Mouse (Mus musculus): ENCODE measurements around the gene Fbf1. TPM values are rescaled to one million over a fixed set of nuclear protein-coding genes. Genes with fewer than 3 reads are reported as not detected.

The Fbf1 gene
- polyA plus RNA-seq (2014; fragmentation: Nextera tagmentation; extraction: Ambion mirVana) = 28.4 and 32.1 TPM in 2 replicates

GRCm38 (mm10) chr11:116167884-116168439 is at the start of gene Fbf1:
TSS of gene Fbf1 (minus strand) at chr11:116168166.
- under 1% methylated on average over 40 of the region's 40 CpGs for WGBS
- H3K36me3 ChIP-seq (ENCODE audit: control insufficient read depth, insufficient read depth, low read length) = no peaks in the 10 kb centered on the region
- peak within 1 kb of the TSS; percentile 91 for H3K9ac ChIP-seq (ENCODE audit: low read depth, low read length)
- H3K4me2 ChIP-seq (replicated peaks; ENCODE audit: low read depth, low read length) = peak within 1 kb of the TSS; percentile 71
- ATAC-seq (ENCODE audit: low FRiP score) (peak; percentile 96), DNase-seq (ENCODE audit: low spot score) (peak; percentile 96)
- peak within 1 kb of the TSS; percentile 85 for H3K27ac ChIP-seq (ENCODE audit: low read depth, low read length)
- no peaks in the 10 kb centered on the region for H3K27me3 ChIP-seq (ENCODE audit: control insufficient read depth, insufficient read depth, low read length)
- peak within 1 kb of the TSS; percentile 69 for H3K4me3 ChIP-seq (ENCODE audit: low read depth, low read length)
- peaks cover 7% of the 10 kb centered on the region for H3K4me1 ChIP-seq (replicated peaks; ENCODE audit: control insufficient read depth, insufficient read depth, low read length)
- no peaks in the 10 kb centered on the region for H3K9me3 ChIP-seq (ENCODE audit: control insufficient read depth, low read length)

- 82% methylated on average over 11 of the region's 11 CpGs for WGBS
- Histone ChIP-seq H3K9me3 (ENCODE audit: control insufficient read depth, low read length) (0 out of 2 replicates have a peak, but pooled peaks cover under 1% of the 10 kb centered on the region), H3K4me2 (replicated peaks; ENCODE audit: low read depth, low read length) (no peak overlapping the region), H3K4me1 (replicated peaks; ENCODE audit: control insufficient read depth, insufficient read depth, low read length) (0 out of 2 replicates have a peak, but pooled peaks cover 2% of the 10 kb centered on the region), H3K27me3 (ENCODE audit: control insufficient read depth, insufficient read depth, low read length) (peaks cover 11% of the 10 kb centered on the region), H3K27ac (ENCODE audit: low read depth, low read length) (no peak overlapping the region), H3K36me3 (ENCODE audit: control insufficient read depth, insufficient read depth, low read length) (no peaks in the 10 kb centered on the region), H3K4me3 (ENCODE audit: low read depth, low read length) (no peak overlapping the region), H3K9ac (ENCODE audit: low read depth, low read length) (no peak overlapping the region)
- ATAC-seq (ENCODE audit: low FRiP score) (no peak), DNase-seq (ENCODE audit: low spot score) (no peak)
Observed at GRCm38 (mm10) chr11:116216549-116216948, 48.6 kb upstream of the Fbf1 start.

GRCm38 (mm10) chr11:116215991-116216390 is 48.0 kb upstream of the Fbf1 start:
- Histone ChIP-seq H3K9me3 (ENCODE audit: control insufficient read depth, low read length) (no peaks in the 10 kb centered on the region), H3K9ac (ENCODE audit: low read depth, low read length) (no peak overlapping the region), H3K4me3 (ENCODE audit: low read depth, low read length) (no peak overlapping the region), H3K4me1 (replicated peaks; ENCODE audit: control insufficient read depth, insufficient read depth, low read length) (0 out of 2 replicates have a peak, but pooled peaks cover 2% of the 10 kb centered on the region), H3K4me2 (replicated peaks; ENCODE audit: low read depth, low read length) (no peak overlapping the region), H3K27me3 (ENCODE audit: control insufficient read depth, insufficient read depth, low read length) (peaks cover 5% of the 10 kb centered on the region), H3K27ac (ENCODE audit: low read depth, low read length) (no peak overlapping the region), H3K36me3 (ENCODE audit: control insufficient read depth, insufficient read depth, low read length) (no peaks in the 10 kb centered on the region)
- no peak for ATAC-seq (ENCODE audit: low FRiP score)
- 92% methylated on average over 6 of the region's 6 CpGs for WGBS
- no peak for DNase-seq (ENCODE audit: low spot score)

- Histone ChIP-seq H3K27ac (ENCODE audit: low read depth, low read length) (no peak overlapping the region), H3K4me1 (replicated peaks; ENCODE audit: control insufficient read depth, insufficient read depth, low read length) (0 out of 2 replicates have a peak, but pooled peaks cover 2% of the 10 kb centered on the region), H3K9ac (ENCODE audit: low read depth, low read length) (no peak overlapping the region), H3K36me3 (ENCODE audit: control insufficient read depth, insufficient read depth, low read length) (no peaks in the 10 kb centered on the region), H3K4me3 (ENCODE audit: low read depth, low read length) (no peak overlapping the region), H3K4me2 (replicated peaks; ENCODE audit: low read depth, low read length) (no peak overlapping the region), H3K9me3 (ENCODE audit: control insufficient read depth, low read length) (no peaks in the 10 kb centered on the region), H3K27me3 (ENCODE audit: control insufficient read depth, insufficient read depth, low read length) (no peaks in the 10 kb centered on the region)
- 83% methylated on average over 7 of the region's 7 CpGs for WGBS
- no peak for ATAC-seq (ENCODE audit: low FRiP score)
- DNase-seq (ENCODE audit: low spot score) = no peak
Observed at GRCm38 (mm10) chr11:116215181-116215580, 47.2 kb upstream of the Fbf1 start.

GRCm38 (mm10) chr11:116213877-116214510 is 46.0 kb upstream of the Fbf1 start:
- no peak overlapping the region for H3K4me3 ChIP-seq (ENCODE audit: low read depth, low read length)
- H3K4me2 ChIP-seq (replicated peaks; ENCODE audit: low read depth, low read length) = no peak overlapping the region
- H3K27me3 ChIP-seq (ENCODE audit: control insufficient read depth, insufficient read depth, low read length) = no peaks in the 10 kb centered on the region
- DNase-seq (ENCODE audit: low spot score) = no peak
- no peak overlapping the region for H3K27ac ChIP-seq (ENCODE audit: low read depth, low read length)
- no peak overlapping the region for H3K9ac ChIP-seq (ENCODE audit: low read depth, low read length)
- no peaks in the 10 kb centered on the region for H3K36me3 ChIP-seq (ENCODE audit: control insufficient read depth, insufficient read depth, low read length)
- H3K4me1 ChIP-seq (replicated peaks; ENCODE audit: control insufficient read depth, insufficient read depth, low read length) = 0 out of 2 replicates have a peak, but pooled peaks cover 2% of the 10 kb centered on the region
- WGBS = 93% methylated on average over 13 of the region's 13 CpGs
- no peaks in the 10 kb centered on the region for H3K9me3 ChIP-seq (ENCODE audit: control insufficient read depth, low read length)
- no peak for ATAC-seq (ENCODE audit: low FRiP score)

- no peaks in the 10 kb centered on the region for H3K9me3 ChIP-seq (ENCODE audit: control insufficient read depth, low read length)
- H3K27me3 ChIP-seq (ENCODE audit: control insufficient read depth, insufficient read depth, low read length) = no peaks in the 10 kb centered on the region
- DNase-seq (ENCODE audit: low spot score) (no peak), ATAC-seq (ENCODE audit: low FRiP score) (no peak)
- no peak overlapping the region for H3K9ac ChIP-seq (ENCODE audit: low read depth, low read length)
- H3K27ac ChIP-seq (ENCODE audit: low read depth, low read length) = no peak overlapping the region
- no peak overlapping the region for H3K4me2 ChIP-seq (replicated peaks; ENCODE audit: low read depth, low read length)
- 89% methylated on average over 6 of the region's 6 CpGs for WGBS
- no peaks in the 10 kb centered on the region for H3K36me3 ChIP-seq (ENCODE audit: control insufficient read depth, insufficient read depth, low read length)
- no peak overlapping the region for H3K4me3 ChIP-seq (ENCODE audit: low read depth, low read length)
- H3K4me1 ChIP-seq (replicated peaks; ENCODE audit: control insufficient read depth, insufficient read depth, low read length) = no peaks in the 10 kb centered on the region
Observed at GRCm38 (mm10) chr11:116212847-116213246, 44.9 kb upstream of the Fbf1 start.

- Histone ChIP-seq H3K4me2 (replicated peaks; ENCODE audit: low read depth, low read length) (no peak overlapping the region), H3K9me3 (ENCODE audit: control insufficient read depth, low read length) (no peaks in the 10 kb centered on the region), H3K27me3 (ENCODE audit: control insufficient read depth, insufficient read depth, low read length) (no peaks in the 10 kb centered on the region), H3K36me3 (ENCODE audit: control insufficient read depth, insufficient read depth, low read length) (no peaks in the 10 kb centered on the region), H3K4me1 (replicated peaks; ENCODE audit: control insufficient read depth, insufficient read depth, low read length) (no peaks in the 10 kb centered on the region), H3K27ac (ENCODE audit: low read depth, low read length) (no peak overlapping the region), H3K9ac (ENCODE audit: low read depth, low read length) (no peak overlapping the region), H3K4me3 (ENCODE audit: low read depth, low read length) (no peak overlapping the region)
- DNase-seq (ENCODE audit: low spot score) (no peak), ATAC-seq (ENCODE audit: low FRiP score) (no peak)
- WGBS = 78% methylated on average over 5 of the region's 5 CpGs
Observed at GRCm38 (mm10) chr11:116210696-116211095, 42.7 kb upstream of the Fbf1 start.

- Histone ChIP-seq H3K4me3 (ENCODE audit: low read depth, low read length) (no peak overlapping the region), H3K27ac (ENCODE audit: low read depth, low read length) (no peak overlapping the region), H3K27me3 (ENCODE audit: control insufficient read depth, insufficient read depth, low read length) (no peaks in the 10 kb centered on the region), H3K36me3 (ENCODE audit: control insufficient read depth, insufficient read depth, low read length) (no peaks in the 10 kb centered on the region), H3K9ac (ENCODE audit: low read depth, low read length) (no peak overlapping the region), H3K9me3 (ENCODE audit: control insufficient read depth, low read length) (no peaks in the 10 kb centered on the region), H3K4me1 (replicated peaks; ENCODE audit: control insufficient read depth, insufficient read depth, low read length) (no peaks in the 10 kb centered on the region), H3K4me2 (replicated peaks; ENCODE audit: low read depth, low read length) (no peak overlapping the region)
- WGBS = 82% methylated on average over 8 of the region's 8 CpGs
- no peak for ATAC-seq (ENCODE audit: low FRiP score)
- no peak for DNase-seq (ENCODE audit: low spot score)
Observed at GRCm38 (mm10) chr11:116209257-116209656, 41.3 kb upstream of the Fbf1 start.

GRCm38 (mm10) chr11:116208660-116209059 is 40.7 kb upstream of the Fbf1 start:
- Histone ChIP-seq H3K36me3 (ENCODE audit: control insufficient read depth, insufficient read depth, low read length) (no peaks in the 10 kb centered on the region), H3K4me1 (replicated peaks; ENCODE audit: control insufficient read depth, insufficient read depth, low read length) (no peaks in the 10 kb centered on the region), H3K27me3 (ENCODE audit: control insufficient read depth, insufficient read depth, low read length) (no peaks in the 10 kb centered on the region), H3K9me3 (ENCODE audit: control insufficient read depth, low read length) (no peaks in the 10 kb centered on the region), H3K9ac (ENCODE audit: low read depth, low read length) (no peak overlapping the region), H3K27ac (ENCODE audit: low read depth, low read length) (no peak overlapping the region), H3K4me2 (replicated peaks; ENCODE audit: low read depth, low read length) (no peak overlapping the region), H3K4me3 (ENCODE audit: low read depth, low read length) (no peak overlapping the region)
- DNase-seq (ENCODE audit: low spot score) (no peak), ATAC-seq (ENCODE audit: low FRiP score) (no peak)
- 89% methylated on average over 3 of the region's 3 CpGs for WGBS
